Mouse (Mus musculus) left cerebral cortex, adult 18-20 months (tissue): ENCODE data around the gene Myg1. TPM values are rescaled to one million over a fixed set of nuclear protein-coding genes. Genes with fewer than 3 reads are reported as not detected.

Source experiments
- DNase-seq, 2 experiments: peaks; one replicate each; pipeline ENCODE4 v3.0.0; 2021 to 2022; ENCODE audit warnings: low spot score in 2 of 2, mixed read lengths in 1 of 2
- total RNA-seq, 2 experiments: library from RNA; stranded (reverse); gene quantifications; 2 replicates each; pipeline ENCODE4 v1.2.3; 2021

The Myg1 gene
- total RNA-seq, 2 experiments from 2014 or later = 55.5 to 61.0 TPM

GRCm38 (mm10) chr15:102341580-102341979, 10.1 kb downstream of the Myg1 start:
- peak; percentile 28 to 50 for DNase-seq

- DNase-seq = no peak
Observed at GRCm38 (mm10) chr15:102344490-102344889, 13.0 kb downstream of the Myg1 start.

- no peak for DNase-seq
Observed at GRCm38 (mm10) chr15:102346444-102346843, 14.9 kb downstream of the Myg1 start.

- peak; percentile 95 for DNase-seq
Observed at GRCm38 (mm10) chr15:102350138-102350941, 18.8 kb downstream of the Myg1 start, which contains the start of gene Aaas. Gene Aaas, minus strand, starts transcription at chr15:102350771.

- no peak for DNase-seq
Observed at GRCm38 (mm10) chr15:102350942-102351291, 19.4 kb downstream of the Myg1 start.

GRCm38 (mm10) chr15:102352177-102352576, 20.7 kb downstream of the Myg1 start:
- DNase-seq = no peak

- DNase-seq = no peak
Observed at GRCm38 (mm10) chr15:102353986-102354385, 22.5 kb downstream of the Myg1 start.

- DNase-seq = no peak
Observed at GRCm38 (mm10) chr15:102355134-102355870, 23.8 kb downstream of the Myg1 start.

GRCm38 (mm10) chr15:102355871-102356441, 24.4 kb downstream of the Myg1 start:
- peak in 1 of 2 experiments; percentile 36 for DNase-seq

GRCm38 (mm10) chr15:102356501-102357325, 25.2 kb downstream of the Myg1 start:
- no peak for DNase-seq

GRCm38 (mm10) chr15:102358126-102358525, 26.6 kb downstream of the Myg1 start:
- no peak for DNase-seq

- no peak for DNase-seq
Observed at GRCm38 (mm10) chr15:102358834-102359233, 27.3 kb downstream of the Myg1 start.

- no peak for DNase-seq
Observed at GRCm38 (mm10) chr15:102362648-102363047, 31.1 kb downstream of the Myg1 start.

GRCm38 (mm10) chr15:102364678-102365077, 33.2 kb downstream of the Myg1 start:
- DNase-seq = no peak

GRCm38 (mm10) chr15:102366238-102366637, 34.7 kb downstream of the Myg1 start:
- DNase-seq = no peak

GRCm38 (mm10) chr15:102366733-102367344, 35.3 kb downstream of the Myg1 start, which contains the start of gene Sp7:
Gene Sp7, minus strand, starts transcription at chr15:102367182.
- no peak for DNase-seq

- DNase-seq = no peak
Observed at GRCm38 (mm10) chr15:102369972-102370371, 38.5 kb downstream of the Myg1 start.

GRCm38 (mm10) chr15:102370727-102371126, 39.2 kb downstream of the Myg1 start:
- DNase-seq = no peak

- DNase-seq = peak; percentile 20 to 29
Observed at GRCm38 (mm10) chr15:102376453-102377162, 45.1 kb downstream of the Myg1 start.

- peak; percentile 69 to 79 for DNase-seq
Observed at GRCm38 (mm10) chr15:102377163-102377543, 45.6 kb downstream of the Myg1 start.
